Mouse (Mus musculus): ENCODE measurements around the gene Psmc3.
A peak's percentile ranks its signal among the peaks of the same experiment; 100 is the strongest.
"Not testable (repeated sequence)": the region's sequence is repeated elsewhere in the genome, so short reads cannot be mapped to it uniquely, and the experiment has no call there.

The Psmc3 gene

DNA sequence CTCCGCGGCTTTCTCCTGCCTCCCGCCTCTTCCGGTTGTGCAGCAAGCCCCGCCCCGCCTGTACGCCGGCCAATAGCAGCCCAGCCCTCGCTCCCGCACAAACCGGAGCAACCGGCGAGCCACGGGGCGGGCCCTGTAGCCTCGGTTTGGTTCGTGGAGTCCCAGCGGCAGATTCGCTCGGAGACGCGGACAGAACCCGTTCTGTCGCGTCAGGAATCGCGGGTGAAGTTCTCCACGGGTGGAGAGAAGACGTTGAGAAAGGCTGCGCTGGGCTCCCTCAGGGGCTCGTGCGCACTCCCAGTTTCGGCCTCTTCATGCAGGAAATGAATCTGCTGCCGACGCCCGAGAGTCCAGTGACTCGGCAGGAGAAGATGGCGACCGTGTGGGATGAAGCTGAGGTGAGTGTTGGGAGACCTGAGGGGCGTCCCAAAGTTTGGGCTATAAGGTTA lies at the start of gene Psmc3:
Gene Psmc3, plus strand, starts transcription at position 76 of the 449 bp plus-strand sequence.
- DNase-seq (ENCODE audit: low read depth, low spot score): peak; percentile 90

GRCm38 (mm10) chr2:91008536-91008935 lies 45.3 kb upstream of the Psmc3 start:
- DNase-seq (ENCODE audit: low read depth, low spot score): no peak

- no peak for DNase-seq (ENCODE audit: low read depth, low spot score)
Observed at GRCm38 (mm10) chr2:91013881-91014280, 39.9 kb upstream of the Psmc3 start.

GRCm38 (mm10) chr2:91015386-91015785 lies 38.4 kb upstream of the Psmc3 start:
- no peak for DNase-seq (ENCODE audit: low read depth, low spot score)

- no peak for DNase-seq (ENCODE audit: low read depth, low spot score)
Observed at GRCm38 (mm10) chr2:91018061-91018788, 35.6 kb upstream of the Psmc3 start.

DNA sequence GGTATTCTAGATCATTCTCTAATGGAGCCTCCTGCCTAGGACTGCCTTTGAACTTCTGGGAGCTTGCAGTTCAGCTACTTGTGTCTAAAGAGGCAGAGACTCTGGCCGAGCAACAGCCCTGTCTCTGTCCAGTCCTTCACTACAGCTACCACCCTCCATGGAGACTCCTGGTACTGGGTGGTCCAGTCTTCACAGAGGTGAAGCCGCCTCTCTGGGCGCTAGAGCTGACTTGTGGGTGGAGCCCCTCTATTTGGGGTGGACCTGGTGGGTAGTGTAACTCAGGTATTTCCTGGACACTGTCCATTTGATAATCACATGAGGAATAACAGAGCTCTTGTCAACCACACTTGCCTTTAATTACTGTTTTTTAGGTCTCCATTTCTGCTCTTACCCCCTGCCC lies 33.9 kb upstream of the Psmc3 start:
- no peak for DNase-seq (ENCODE audit: low read depth, low spot score)

DNA sequence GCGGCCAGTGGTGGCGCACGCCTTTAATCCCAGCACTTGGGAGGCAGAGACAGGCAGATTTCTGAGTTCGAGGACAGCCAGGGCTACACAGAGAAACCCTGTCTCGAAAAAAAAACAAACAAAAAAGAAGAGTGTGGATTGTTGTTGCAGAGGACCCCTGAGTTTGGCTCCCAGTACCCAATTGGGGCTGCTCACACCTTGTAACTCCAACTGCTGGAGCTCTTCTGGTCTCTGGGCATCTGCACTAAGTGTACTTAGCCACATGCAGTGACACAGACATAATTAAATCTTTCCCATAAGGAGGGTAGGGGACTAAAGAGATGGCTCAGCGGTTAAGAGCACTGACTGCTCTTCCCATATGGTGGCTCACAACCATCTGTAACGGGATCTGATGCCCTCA lies 31.5 kb upstream of the Psmc3 start:
- not testable (repeated sequence) for DNase-seq (ENCODE audit: low read depth, low spot score)

DNA sequence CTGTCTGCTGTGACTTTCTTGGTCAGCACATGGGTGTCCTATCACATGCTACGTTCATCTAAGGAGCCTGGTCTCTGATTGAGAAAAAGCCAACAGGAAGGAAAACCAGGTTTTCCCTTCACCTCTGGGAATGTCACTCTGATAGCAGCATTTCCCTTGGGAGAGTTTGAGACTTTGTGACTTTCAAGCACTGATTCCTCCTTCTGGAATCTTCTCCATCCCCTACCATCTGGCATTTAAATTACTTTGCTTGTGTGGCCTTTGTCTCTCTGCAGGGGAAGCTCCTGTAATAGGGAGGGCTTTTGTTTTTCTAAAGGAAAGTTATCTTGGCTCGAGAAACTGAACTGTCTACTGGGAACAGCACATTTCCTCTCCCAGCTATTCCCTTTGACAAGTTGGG lies 30.7 kb upstream of the Psmc3 start:
- no peak for DNase-seq (ENCODE audit: low read depth, low spot score)

- DNase-seq (ENCODE audit: low read depth, low spot score): no peak
Observed at GRCm38 (mm10) chr2:91023956-91024355, 29.9 kb upstream of the Psmc3 start.

DNA sequence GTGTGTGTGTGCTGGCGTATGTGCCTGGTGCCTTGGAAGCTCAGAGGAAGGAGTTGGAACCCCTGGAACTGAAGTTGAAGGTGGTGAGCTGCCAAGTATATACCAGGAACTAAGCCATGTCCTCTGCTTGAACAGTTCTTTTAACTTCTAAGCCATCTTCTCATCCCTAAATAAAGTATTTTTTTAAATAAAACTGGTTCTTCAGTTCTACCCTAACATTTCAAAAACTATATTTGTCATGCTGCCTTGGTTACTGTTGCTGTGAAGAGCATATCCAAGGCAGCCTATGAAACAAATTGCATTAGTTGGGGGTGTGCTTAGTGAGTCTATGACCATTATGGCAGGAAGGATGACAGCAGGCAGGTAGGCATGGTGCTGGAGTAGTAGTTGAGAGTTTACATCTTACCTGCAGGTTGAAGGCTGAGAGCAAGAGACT lies 28.7 kb upstream of the Psmc3 start:
- DNase-seq (ENCODE audit: low read depth, low spot score): peak; percentile 84

- no peak for DNase-seq (ENCODE audit: low read depth, low spot score)
Observed at GRCm38 (mm10) chr2:91026491-91026890, 27.3 kb upstream of the Psmc3 start.

GRCm38 (mm10) chr2:91027391-91028214 lies 26.2 kb upstream of the Psmc3 start:
- no peak for DNase-seq (ENCODE audit: low read depth, low spot score)

DNA sequence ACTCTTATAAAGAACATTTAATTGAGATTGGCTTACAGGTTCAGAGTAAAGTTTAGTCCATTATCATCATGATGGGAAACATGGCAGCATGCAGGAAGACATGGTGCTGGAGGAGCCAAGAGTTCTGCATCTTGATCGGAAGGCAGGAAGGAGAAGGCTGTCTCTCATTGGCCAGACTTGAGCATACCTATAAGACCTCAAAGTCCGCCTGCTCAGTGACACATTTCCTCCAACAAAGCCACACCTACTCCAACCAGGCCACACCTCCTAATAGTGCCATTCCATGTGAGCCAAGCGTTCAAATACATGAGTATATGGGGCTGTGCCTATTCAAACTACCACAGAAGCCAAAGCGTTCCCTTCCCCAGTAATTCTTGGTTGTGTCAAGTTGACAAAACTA lies 22.6 kb upstream of the Psmc3 start:
- no peak for DNase-seq (ENCODE audit: low read depth, low spot score)

DNA sequence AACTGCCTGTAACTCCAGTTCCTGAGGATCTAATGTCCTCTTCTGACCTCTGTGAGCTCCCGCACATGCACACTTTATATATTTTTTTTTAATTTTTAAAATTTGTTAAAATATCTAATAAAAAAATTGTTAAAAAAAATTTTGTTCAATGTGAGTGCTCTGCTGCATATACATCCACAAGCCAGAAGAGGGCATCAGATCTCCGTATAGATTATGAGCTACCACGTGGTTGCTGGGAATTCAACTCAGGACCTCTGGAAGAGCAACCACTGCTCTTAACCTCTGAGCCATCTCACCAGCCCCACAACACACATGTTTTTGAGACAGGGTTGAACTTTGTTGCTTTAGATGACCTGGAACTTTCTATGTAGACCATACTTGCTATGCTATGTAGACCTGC lies 20.8 kb upstream of the Psmc3 start:
- DNase-seq (ENCODE audit: low read depth, low spot score): no peak

DNA sequence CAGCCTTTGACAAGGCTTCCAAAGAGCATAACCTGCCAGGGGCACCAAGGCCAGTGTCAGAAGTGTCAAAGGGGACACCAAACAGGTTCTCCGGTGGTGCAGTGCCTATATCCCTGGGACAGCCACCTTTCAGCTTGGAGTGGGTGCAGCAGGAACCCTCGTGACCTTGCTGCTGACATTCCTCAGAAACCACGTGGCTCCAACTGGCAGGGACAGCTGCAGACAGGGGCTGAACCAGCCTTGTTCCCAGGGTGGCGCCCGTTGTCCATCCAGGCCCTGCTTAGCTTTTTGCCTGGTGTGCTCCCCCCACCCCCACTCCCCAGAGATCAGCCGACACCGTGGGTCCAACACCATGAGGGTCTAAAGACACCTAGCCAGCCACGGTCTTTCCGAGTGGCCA lies 18.4 kb upstream of the Psmc3 start, which contains the start of gene Rapsn:
Gene Rapsn, plus strand, starts transcription at position 236 of the 400 bp plus-strand sequence.
- no peak for DNase-seq (ENCODE audit: low read depth, low spot score)

GRCm38 (mm10) chr2:91041786-91042185 lies 12.0 kb upstream of the Psmc3 start:
- DNase-seq (ENCODE audit: low read depth, low spot score): no peak

DNA sequence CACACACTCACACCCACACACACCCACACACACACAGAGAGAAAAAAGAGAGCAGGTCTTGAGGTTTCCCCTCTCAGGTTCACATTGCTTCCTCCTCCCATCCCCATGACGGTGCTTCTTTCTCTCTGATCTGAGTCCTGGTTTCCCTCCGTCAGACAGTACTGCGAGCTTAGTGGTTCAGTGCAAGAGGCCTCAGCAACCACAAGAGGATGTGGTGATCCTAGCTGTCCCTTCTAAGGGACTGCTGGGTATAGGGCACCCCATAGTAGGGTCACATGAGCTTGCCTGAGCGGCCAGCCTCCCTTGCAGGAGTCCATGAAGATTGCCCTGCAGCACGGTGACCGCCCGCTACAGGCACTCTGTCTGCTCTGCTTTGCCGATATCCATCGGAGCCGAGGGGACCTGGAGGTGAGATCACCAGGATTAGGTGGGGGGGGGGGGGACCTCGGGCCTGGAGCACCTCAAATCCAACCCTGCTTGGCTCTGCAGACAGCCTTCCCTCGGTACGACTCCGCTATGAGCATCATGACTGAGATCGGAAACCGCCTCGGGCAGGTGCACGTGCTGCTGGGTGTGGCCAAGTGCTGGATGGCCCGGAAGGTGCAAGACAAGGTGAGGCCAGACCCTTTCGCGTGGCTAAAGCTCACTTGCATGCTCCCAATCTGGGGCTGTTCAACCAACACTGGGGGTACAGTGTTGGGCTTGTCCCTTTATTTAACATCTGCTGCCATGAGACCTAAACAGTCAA lies 11.0 kb upstream of the Psmc3 start:
- no peak for DNase-seq (ENCODE audit: low read depth, low spot score)

- DNase-seq (ENCODE audit: low read depth, low spot score): no peak
Observed at GRCm38 (mm10) chr2:91044727-91045126, 9.1 kb upstream of the Psmc3 start.

- not testable (repeated sequence) for DNase-seq (ENCODE audit: low read depth, low spot score)
Observed at GRCm38 (mm10) chr2:91045805-91046204, 8.0 kb upstream of the Psmc3 start.

DNA sequence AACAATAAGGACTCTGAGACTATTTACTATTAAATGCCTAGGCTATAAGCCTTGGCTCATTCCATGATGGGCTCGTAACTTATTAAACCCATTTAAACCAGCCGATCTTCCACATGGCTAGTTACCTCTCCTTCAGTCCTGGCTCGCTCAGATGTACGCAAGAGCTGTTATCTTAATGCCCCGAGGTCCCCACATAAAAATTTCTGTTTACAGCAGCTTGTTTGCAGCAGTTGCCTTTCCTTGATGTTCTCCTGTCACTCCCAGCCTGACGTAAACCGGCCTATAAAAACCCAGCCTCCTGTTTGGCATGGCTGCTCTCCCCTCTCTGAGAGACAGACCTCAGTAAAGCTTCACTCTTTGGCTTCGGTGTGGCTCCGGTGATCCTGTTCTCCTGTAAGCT lies 6.5 kb upstream of the Psmc3 start:
- DNase-seq (ENCODE audit: low read depth, low spot score): no peak

GRCm38 (mm10) chr2:91051917-91052316 lies 1.9 kb upstream of the Psmc3 start:
- no peak for DNase-seq (ENCODE audit: low read depth, low spot score)

DNA sequence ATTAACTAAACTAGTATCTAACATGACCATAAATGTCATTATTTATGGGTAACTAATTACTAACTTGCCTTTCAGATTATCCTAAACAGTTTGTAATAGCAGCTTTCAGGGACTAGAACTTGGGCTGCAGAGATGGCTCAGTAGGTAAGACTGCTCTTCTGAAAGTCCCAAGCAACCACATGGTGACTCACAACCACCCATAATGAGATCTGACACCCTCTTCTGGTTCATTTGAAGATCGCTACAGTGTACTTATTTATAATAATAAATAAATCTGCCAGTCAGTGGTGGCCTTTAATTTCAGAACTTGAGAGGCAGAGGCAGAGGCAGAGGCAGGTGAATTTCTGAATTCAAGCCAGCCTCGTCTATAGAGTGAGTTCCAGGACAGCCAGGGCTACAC lies 1.1 kb upstream of the Psmc3 start:
- DNase-seq (ENCODE audit: low read depth, low spot score): no peak
